Mouse (Mus musculus) olfactory bulb, adult 2 months (tissue): ENCODE data around the gene 4932438H23Rik. TPM values are rescaled to one million over a fixed set of nuclear protein-coding genes. Genes with fewer than 3 reads are reported as not detected.
"Not testable (repeated sequence)": the region's sequence is repeated elsewhere in the genome, so short reads cannot be mapped to it uniquely, and the experiment has no call there.

Source experiments
- H3K27ac ChIP-seq: fragments of 200-500 bp; 2 replicates; pipeline ENCODE4 v1.5.1; 2012; ENCODE audit warnings: low read depth, low read length; ENCODE audit not compliant: insufficient read depth
- H3K4me1 ChIP-seq: fragments of 200-500 bp; 2 replicates; pipeline ENCODE4 v1.6.1; 2012; ENCODE audit warnings: low read length; ENCODE audit not compliant: control insufficient read depth, insufficient read depth
- H3K4me3 ChIP-seq: fragments of 200-500 bp; 2 replicates; pipeline ENCODE4 v1.5.1; 2012; ENCODE audit warnings: mild to moderate bottlenecking, low read depth, low read length, moderate library complexity; ENCODE audit not compliant: insufficient read depth
- CTCF ChIP-seq: fragments of 200-500 bp; IDR thresholded peaks from 2 replicates; pipeline ENCODE4 v1.5.1; 2012; ENCODE audit warnings: low read depth, mild to moderate bottlenecking, low read length, moderate library complexity; ENCODE audit not compliant: insufficient read depth
- POLR2A ChIP-seq: fragments of 200-500 bp; IDR thresholded peaks from 2 replicates; pipeline ENCODE4 v1.6.1; 2012; ENCODE audit warnings: mild to moderate bottlenecking, low read depth, low read length, moderate library complexity; ENCODE audit not compliant: insufficient read depth
- WGBS: fragments of 180-500 bp; shearing (Covaris S2); methylation state at CpG from one replicate; pipeline ENCODE4 v1.1.7; 2018; 5-methylcytosine and 5-hydroxymethylcytosine counted together
- polyA plus RNA-seq: library from polyadenylated mRNA; stranded (reverse); fragments of >200 nt; gene quantifications from 2 replicates; pipeline ENCODE4 v1.2.4, GENCODE M21; 2012; ENCODE audit warnings: low replicate concordance; ENCODE audit not compliant: missing spikeins, insufficient read depth, insufficient read length

The 4932438H23Rik gene
- polyA plus RNA-seq, 1 experiment, result not detected

DNA sequence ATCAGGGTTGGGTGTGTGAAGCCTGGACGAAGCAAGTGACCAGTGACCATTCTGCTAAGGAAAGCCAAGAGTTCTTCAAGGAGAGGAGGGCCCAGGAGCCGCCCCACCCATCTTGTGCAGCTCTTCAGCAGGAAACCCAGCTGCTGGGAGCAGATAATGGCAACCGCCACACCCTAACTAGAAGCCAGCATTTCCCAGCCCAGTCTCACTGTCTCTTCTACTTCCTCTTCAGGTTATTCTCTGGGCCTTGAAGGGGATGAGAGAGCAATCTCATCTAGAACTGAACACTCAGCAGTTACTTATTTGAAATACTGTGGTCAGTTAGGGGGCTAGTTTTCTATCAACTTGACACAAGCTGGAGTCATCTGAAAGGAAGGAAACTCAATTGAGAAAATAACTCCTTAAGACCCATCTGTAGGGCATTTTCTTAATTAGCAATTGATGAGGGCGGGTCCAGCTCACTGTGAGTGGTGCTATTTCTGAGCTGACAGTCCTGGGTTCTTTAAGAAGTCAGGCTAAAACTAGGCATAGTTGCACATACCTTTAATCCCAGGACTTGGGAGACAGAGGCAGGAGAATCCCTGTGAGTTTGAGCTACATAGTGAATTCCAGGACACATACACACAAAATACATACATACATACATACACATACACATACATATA lies 8.1 kb downstream of the 4932438H23Rik start:
- WGBS, result 81% methylated on average over 4 of the region's 4 CpGs
- Histone ChIP-seq H3K4me1 (no peaks in the 10 kb centered on the region; the same call in none of the 2 replicates), H3K4me3 (no peak overlapping the region), H3K27ac (no peak overlapping the region)
- TF ChIP-seq POLR2A (no peak), CTCF (no peak)

DNA sequence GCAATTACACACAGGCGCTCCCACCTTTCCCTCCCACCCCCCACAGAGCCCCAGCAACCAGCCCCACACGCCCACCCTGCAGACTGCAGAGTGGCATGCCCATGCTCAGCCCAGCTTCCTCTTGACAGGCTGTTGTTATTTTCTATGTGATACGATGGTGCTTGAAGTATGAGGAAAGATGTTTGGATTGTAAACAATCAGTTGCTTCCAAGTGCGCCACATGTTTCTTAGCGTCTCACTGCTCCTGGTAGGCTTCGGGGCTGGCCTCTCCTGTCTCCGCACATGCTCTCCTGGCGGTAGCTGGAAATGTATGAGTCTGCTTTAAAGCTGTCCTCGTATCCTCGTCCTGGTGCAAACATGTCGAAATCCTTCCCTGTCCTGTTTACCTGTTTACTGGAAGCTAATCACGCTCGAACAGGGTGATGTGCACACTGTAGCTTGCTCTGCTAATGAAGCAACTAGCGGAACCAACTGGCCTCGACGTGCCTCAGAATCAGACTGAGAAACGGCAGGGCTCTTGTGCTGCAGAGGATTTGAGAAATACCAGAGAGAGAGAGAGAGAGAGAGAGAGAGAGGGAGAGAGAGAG lies 9.6 kb downstream of the 4932438H23Rik start:
- Histone ChIP-seq H3K4me1 (no peaks in the 10 kb centered on the region; the same call in none of the 2 replicates), H3K27ac (no peak overlapping the region), H3K4me3 (no peak overlapping the region)
- WGBS, result 36% methylated on average over 17 of the region's 17 CpGs
- TF ChIP-seq CTCF, result no peak
- TF ChIP-seq POLR2A, result no peak

DNA sequence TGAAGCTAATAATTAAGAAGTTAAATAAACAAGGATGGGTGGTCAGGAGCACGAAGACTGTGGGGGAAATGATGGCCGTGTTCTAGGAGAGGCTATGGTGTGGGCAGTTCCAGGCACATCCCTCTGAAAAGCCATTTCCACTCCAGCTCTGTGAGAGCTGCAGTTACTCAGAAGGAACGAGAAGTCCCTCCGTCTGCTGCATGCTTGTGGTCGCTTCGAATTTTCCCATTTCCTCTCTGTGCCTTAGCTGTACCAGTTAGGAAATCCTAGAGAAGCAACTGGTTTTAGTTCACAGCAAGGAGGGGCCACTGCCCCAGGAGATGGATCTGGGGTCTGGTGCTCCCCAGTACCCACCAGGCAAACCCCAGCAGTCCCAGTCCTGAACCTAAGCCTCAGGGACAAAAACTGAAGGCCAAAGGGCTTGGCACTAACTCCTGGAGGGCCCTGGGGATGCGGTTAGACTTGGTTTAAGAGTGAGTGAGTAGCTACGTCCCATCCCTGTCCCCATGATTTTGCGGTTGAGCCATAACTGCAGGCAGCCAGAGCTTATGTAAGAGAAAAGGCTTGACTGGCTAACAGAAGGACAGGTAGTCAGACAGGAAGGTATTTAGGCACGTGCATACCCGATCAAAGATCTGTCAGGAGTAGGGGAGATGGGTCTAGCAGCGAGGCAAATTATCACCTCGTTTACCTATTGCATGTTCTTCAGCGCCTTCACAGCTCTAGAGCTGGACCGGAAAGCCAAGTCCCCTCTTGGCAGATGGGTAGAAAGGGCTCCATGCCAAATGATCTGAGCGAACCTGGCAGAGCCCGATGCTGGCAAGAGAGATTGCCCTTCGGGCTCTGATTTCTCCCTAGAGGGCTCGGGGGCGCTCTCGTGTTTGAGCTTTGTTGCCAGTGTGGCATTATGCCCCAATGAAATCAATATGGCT lies 10.3 kb downstream of the 4932438H23Rik start:
- Histone ChIP-seq H3K4me3 (no peak overlapping the region), H3K4me1 (no peaks in the 10 kb centered on the region; the same call in none of the 2 replicates), H3K27ac (no peak overlapping the region)
- TF ChIP-seq CTCF (no peak), POLR2A (no peak)
- WGBS, result 54% methylated on average over 21 of the region's 21 CpGs

DNA sequence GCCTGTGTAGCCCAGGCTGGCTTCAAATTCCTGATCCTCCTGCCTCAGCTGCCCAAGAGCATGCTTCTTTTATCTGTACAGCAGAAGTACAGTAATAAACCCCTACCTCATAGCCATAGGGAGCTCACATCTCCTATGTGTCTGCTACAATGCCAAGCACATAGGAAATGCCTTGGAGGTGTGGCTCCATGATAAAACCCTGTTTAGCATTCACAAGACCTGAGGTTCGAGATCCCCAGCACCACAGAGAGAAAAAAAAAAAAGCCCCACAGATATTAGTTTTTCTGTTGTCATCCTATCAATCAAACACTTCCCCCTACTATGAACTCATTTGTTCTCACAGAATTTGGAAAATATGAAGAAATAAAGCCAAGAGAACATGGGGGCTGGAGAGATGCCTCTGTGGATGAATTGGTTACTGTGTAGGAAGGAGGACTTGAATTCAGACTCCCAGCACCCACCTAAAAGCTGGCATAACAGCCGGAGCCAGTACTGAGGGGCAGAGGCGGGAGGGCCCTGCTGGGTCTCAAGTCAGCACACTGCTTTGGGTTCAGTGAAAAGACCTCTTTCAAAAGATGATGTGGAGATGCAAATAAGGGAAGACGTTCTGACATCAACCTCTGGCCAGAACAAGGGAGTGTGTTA lies 11.8 kb downstream of the 4932438H23Rik start:
- WGBS, result 73% methylated on average over 4 of the region's 4 CpGs
- H3K4me3 ChIP-seq, result no peak overlapping the region
- H3K27ac ChIP-seq, result no peak overlapping the region
- no peak for TF ChIP-seq POLR2A
- no peak for TF ChIP-seq CTCF
- no peaks in the 10 kb centered on the region; the same call in none of the 2 replicates for H3K4me1 ChIP-seq

DNA sequence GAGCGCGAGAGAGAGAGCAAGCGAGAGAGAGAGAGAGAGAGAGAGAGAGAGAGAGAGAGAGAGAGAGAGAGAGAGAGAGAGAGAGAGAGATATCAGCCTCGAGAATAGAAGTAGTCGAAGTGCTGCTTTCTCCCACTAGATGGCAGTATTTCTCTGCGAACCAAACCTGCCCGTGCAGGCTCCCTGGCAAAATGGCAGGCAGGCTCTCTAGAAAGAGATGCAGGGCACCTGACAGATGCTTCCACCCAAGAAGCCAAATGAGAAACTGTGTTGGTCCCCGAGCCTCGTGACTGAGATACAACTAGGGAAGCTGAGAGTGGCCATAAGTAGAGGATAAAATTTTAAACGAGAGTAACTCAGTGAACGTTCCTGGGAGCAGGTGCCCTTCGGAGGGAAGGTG lies 13.4 kb downstream of the 4932438H23Rik start:
- Histone ChIP-seq H3K4me1 (no peaks in the 10 kb centered on the region; the same call in none of the 2 replicates), H3K27ac (no peak overlapping the region), H3K4me3 (no peak overlapping the region)
- 18% methylated on average over 11 of the region's 12 CpGs for WGBS
- TF ChIP-seq POLR2A (no peak), CTCF (peak; percentile 46; the same call in 1 of the 2 replicates)

DNA sequence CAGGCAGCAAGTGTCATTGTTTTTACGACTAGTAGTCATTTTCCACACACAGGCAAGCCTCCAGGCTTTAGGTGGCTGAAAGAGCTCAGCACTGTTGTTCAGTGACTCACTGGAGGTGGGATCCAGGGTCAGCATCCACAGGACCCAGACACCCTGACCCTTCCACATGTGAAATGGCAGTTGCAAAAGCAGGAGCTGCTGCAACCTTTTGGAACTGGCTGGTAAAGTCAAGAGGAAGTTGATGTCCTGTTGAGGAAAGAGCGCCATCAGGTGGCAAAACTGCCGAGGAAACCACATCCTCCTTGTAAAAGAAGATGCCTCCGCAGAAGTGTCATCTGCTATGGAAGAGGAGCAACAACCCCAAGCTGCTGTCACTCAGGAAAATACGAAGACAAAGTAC lies 18.7 kb downstream of the 4932438H23Rik start:
- Histone ChIP-seq H3K27ac (no peak overlapping the region), H3K4me3 (no peak overlapping the region), H3K4me1 (no peaks in the 10 kb centered on the region)
- 77% methylated on average over 5 of the region's 5 CpGs for WGBS
- no peak for TF ChIP-seq POLR2A
- TF ChIP-seq CTCF, result no peak

DNA sequence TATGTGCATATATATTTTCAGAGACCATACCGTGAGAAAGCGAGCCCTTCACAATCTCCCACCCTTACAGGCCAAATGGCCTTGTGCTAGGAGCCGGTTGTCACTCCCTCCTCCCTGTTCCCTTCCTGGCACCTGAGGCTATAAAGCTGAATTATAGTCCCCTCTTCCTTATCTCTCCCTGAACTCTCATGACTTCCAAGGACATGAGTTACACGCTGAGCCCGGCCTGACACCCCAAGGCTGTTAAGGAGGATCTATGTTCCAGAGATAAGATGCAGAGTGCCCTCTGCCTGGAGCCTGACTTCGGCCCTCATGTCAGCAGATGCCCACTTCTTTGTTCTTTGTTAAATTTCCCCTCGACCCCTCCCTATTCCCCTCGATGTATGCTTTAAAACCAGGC lies 19.5 kb downstream of the 4932438H23Rik start:
- 88% methylated on average over 8 of the region's 8 CpGs for WGBS

DNA sequence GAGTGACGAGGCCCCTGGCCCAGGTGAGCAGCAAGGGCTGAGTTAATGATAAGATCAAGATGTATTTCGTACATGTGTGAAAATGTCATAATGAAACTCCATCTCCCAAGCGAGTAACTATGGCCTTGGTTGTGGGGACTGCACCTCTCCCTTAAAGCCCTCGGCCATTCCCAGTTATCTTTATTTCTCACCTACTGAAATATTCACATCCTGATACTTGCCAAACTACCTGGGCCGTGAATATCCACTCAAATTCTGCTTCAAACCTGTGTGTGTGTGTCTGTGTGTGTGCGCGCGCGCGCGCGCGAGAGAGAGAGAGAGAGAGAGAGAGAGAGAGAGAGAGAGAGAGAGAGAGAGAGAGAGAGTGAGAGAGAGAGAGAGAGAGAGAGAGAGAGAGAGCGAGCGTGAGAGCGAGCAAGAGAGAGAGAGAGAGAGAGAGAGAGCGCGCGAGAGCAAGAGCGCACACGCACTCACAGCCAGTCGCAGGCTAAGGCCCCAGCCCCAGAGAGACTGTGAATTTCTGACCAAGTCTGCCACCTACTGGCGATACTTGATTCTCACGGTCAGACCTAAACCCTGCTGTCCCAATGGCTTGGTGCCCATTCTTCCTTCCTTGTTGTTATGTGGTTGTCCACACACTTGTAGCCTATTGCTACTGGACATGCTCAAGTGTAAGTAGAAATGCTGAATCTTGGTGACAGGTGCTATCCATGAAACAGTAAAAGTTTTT lies 21.6 kb downstream of the 4932438H23Rik start:
- no peak overlapping the region for H3K27ac ChIP-seq
- 35% methylated on average over 20 of the region's 24 CpGs for WGBS
- peak overlapping the region; percentile 28 for H3K4me3 ChIP-seq
- no peaks in the 10 kb centered on the region for H3K4me1 ChIP-seq
- TF ChIP-seq POLR2A (no peak), CTCF (peak; percentile 55)

More for the DNA sequence above, 19.5 kb downstream of the 4932438H23Rik start:
- H3K4me1 ChIP-seq, H3K27ac ChIP-seq, H3K4me3 ChIP-seq: not testable (repeated sequence)
